Mouse (Mus musculus) liver, postnatal 0 days (tissue): Measurements from ENCODE around the gene Cfap97d2. TPM values are rescaled to one million over a fixed set of nuclear protein-coding genes. Genes with fewer than 3 reads are reported as not detected.
A peak's percentile ranks its signal among the peaks of the same experiment; 100 is the strongest.

Experiments
- ATAC-seq: fragments of 200-750 bp; cut with Nextera tagmentation; 2 replicates; pipeline ENCODE4 v1.8.0; 2017; ENCODE audit warnings: mild to moderate bottlenecking, moderate library complexity
- DNase-seq: peaks from one replicate; pipeline ENCODE4 v3.0.0-alpha.2; 2016
- H3K27ac ChIP-seq: fragments of 300-500 bp; sonication (generic); 2 replicates; pipeline ENCODE4 v1.5.1; 2014; ENCODE audit warnings: antibody characterized with exemption, moderate library complexity, mild to moderate bottlenecking, low read depth
- H3K27me3 ChIP-seq: fragments of 300-500 bp; sonication (generic); 2 replicates; pipeline ENCODE4 v1.6.1; 2014; ENCODE audit warnings: low read length, control low read depth, mixed read lengths; ENCODE audit not compliant: insufficient read depth
- H3K36me3 ChIP-seq: fragments of 300-500 bp; sonication (generic); replicated peaks from 2 replicates; pipeline ENCODE4 v1.6.1; 2014; ENCODE audit warnings: mild to moderate bottlenecking, control low read depth, low read length, moderate library complexity, mixed read lengths; ENCODE audit not compliant: insufficient read depth
- H3K4me1 ChIP-seq: fragments of 300-500 bp; sonication (generic); 2 replicates; pipeline ENCODE4 v1.6.1; 2014; ENCODE audit warnings: antibody characterized with exemption, mild to moderate bottlenecking, control low read depth; ENCODE audit not compliant: insufficient read depth
- H3K4me2 ChIP-seq: fragments of 300-500 bp; sonication (generic); 2 replicates; pipeline ENCODE4 v1.6.1; 2014; ENCODE audit warnings: low read depth, mild to moderate bottlenecking, low read length, moderate library complexity, mixed read lengths
- H3K4me3 ChIP-seq: fragments of 300-500 bp; sonication (generic); 2 replicates; pipeline ENCODE4 v1.5.1; 2014; ENCODE audit warnings: low read depth, low read length
- H3K9ac ChIP-seq: fragments of 300-500 bp; sonication (generic); replicated peaks from 2 replicates; pipeline ENCODE4 v1.6.1; 2014; ENCODE audit warnings: mild to moderate bottlenecking, moderate library complexity
- H3K9me3 ChIP-seq: fragments of 300-500 bp; sonication (generic); 2 replicates; pipeline ENCODE4 v1.6.1; 2016; ENCODE audit warnings: mild to moderate bottlenecking, control low read depth, low read length, mixed read lengths
- CTCF ChIP-seq: sonication (generic); IDR thresholded peaks from 2 replicates; pipeline ENCODE4 v1.5.1; 2016; ENCODE audit warnings: antibody characterized with exemption, low read depth
- EP300 ChIP-seq: IDR thresholded peaks from 2 replicates; pipeline ENCODE4 v1.6.1; 2016; ENCODE audit warnings: antibody characterized with exemption, low read depth, mild to moderate bottlenecking
- WGBS: fragments of 180-500 bp; shearing (Covaris S2); extraction: QIAGEN DNeasy Blood & Tissue Kit; methylation state at CpG from one replicate; pipeline ENCODE4 v1.1.7; 2014; ENCODE audit not compliant: insufficient replicate concordance; 5-methylcytosine and 5-hydroxymethylcytosine counted together
- polyA plus RNA-seq: library from polyadenylated mRNA; unstranded; fragments of >200 nt; fragmentation: Nextera tagmentation; extraction: Ambion mirVana; gene quantifications from 2 replicates; pipeline ENCODE4 v1.2.1, GENCODE M21; 2015

The Cfap97d2 gene
- polyA plus RNA-seq, 1 experiment from 2014 or later, result not detected

DNA sequence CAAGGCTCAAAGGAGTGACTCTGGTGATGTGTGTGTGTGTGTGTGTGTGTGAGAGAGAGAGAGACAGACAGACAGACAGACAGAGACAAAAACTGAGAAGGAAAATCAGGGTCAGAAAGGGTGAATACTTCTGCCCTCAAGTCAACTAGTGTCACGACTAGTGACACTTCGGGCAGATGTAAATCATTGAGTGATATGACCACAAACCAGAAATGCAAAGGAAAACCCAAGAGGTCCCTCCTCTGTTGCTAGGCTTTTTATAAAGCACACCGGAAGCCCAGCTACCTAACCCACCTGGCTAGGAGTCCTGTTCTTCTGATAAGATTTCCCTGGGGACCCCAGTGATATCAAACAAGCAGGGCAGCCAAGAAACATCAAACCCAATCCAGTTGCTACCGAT is 30.6 kb upstream of the Cfap97d2 start:
- Histone ChIP-seq H3K4me1 (peaks cover 51% of the 10 kb centered on the region), H3K36me3 (no peaks in the 10 kb centered on the region; the same call in 1 of the 2 replicates), H3K9ac (peak overlapping the region; percentile 80), H3K4me3 (peak overlapping the region; percentile 79), H3K27me3 (0 out of 2 replicates have a peak, but pooled peaks cover 3% of the 10 kb centered on the region), H3K4me2 (peak overlapping the region; percentile 99), H3K27ac (peak overlapping the region; percentile 87), H3K9me3 (no peaks in the 10 kb centered on the region)
- 34% methylated on average over 4 of the region's 4 CpGs for WGBS
- DNase-seq (no peak), ATAC-seq (no peak)
- TF ChIP-seq CTCF (no peak), EP300 (no peak)

DNA sequence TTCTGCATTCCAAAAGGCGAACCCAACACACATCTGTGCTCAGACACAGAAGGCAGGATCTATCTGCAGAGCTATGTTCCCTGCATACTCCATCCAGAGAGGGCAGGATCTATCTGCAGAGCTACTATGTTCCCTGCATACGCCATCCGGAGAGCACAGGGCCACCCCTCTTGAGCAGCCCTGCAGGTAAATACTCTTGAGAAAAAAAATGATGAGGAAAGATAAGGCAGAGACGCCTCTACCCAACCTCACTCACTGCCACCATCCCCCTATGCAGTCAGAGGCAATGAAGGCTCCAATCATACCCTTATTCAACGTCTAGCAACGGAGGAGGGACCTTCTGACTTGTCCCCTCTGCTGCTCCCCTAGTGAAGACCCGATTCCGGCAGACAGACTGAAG is 30.2 kb upstream of the Cfap97d2 start:
- no peak for DNase-seq
- H3K9ac ChIP-seq, result peak overlapping the region; percentile 80
- peak overlapping the region; percentile 87 for H3K27ac ChIP-seq

DNA sequence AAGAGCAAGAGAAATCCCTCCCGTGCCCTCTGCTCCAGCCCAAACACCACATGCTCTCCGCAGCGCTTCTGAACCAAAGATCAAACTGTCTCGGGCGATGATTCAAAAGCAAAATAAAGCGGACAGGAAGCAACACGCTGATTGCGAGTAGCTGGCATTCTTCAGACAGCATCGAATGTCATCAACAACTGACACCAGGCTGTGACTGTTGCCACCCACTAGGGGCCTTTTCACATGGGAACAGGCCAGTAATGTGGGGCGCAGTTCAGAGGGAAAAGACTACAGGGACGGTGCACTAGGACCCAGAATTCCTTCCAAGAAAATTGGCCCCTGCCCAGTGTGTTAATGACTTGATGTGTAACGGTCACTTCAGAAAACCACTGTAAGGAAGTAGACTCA is 29.4 kb upstream of the Cfap97d2 start:
- DNase-seq, result peak; percentile 58
- TF ChIP-seq CTCF, result peak; percentile 43
- no peak; the same call in 1 of the 2 replicates for TF ChIP-seq EP300

More for the DNA sequence above, 30.2 kb upstream of the Cfap97d2 start:
- Histone ChIP-seq H3K27me3 (0 out of 2 replicates have a peak, but pooled peaks cover 3% of the 10 kb centered on the region), H3K36me3 (no peaks in the 10 kb centered on the region; the same call in 1 of the 2 replicates), H3K4me2 (peak overlapping the region; percentile 99), H3K9me3 (no peaks in the 10 kb centered on the region), H3K4me3 (peak overlapping the region; percentile 79), H3K4me1 (peaks cover 50% of the 10 kb centered on the region)
- ATAC-seq, result no peak
- TF ChIP-seq CTCF (no peak), EP300 (no peak)
- 28% methylated on average over 8 of the region's 8 CpGs for WGBS

DNA sequence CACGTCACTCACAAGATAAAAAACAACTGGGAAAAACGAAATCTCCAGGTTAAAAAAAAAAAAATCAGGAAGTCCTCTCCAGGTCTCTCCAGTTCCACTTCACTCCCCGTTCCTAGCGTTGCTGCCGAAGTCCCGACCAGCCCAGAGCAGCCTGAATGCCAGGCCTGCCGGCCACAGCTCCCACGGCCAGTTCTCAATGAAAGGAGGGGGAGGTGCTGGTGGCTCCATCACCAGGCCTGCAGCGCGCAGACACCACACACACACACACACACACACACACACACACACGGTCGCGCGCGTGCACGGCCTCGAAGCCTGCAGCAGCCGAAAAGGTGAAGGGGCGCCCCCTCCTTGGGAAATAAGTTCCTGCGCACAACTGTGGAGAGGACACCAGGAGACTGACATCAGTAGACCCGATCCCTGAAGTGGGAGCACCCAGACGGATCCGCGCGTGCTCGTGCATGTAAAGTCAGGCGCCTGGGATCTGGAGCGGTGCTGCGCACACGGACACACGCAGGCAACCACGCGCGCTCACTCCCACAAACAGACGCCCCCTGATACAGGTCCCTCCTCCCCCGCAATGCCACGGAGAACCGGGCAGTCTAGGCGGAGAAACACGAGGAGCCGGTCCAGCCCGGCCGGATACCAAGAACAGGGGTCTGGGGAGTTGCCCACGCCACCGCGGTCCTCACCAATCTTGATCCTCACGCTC is 28.8 kb upstream of the Cfap97d2 start:
- under 1% methylated on average over 46 of the region's 47 CpGs for WGBS
- H3K4me3 ChIP-seq, result peak overlapping the region; percentile 79
- peak; percentile 52 for ATAC-seq
- peaks cover 38% of the 10 kb centered on the region for H3K4me1 ChIP-seq
- H3K9me3 ChIP-seq, result no peaks in the 10 kb centered on the region
- peak; percentile 69 for DNase-seq
- H3K4me2 ChIP-seq, result peak overlapping the region; percentile 99
- H3K9ac ChIP-seq, result peak overlapping the region; percentile 80
- no peaks in the 10 kb centered on the region for H3K36me3 ChIP-seq
- peak; percentile 37 for TF ChIP-seq CTCF
- TF ChIP-seq EP300, result no peak
- 0 out of 2 replicates have a peak, but pooled peaks cover 3% of the 10 kb centered on the region for H3K27me3 ChIP-seq
- H3K27ac ChIP-seq, result peak overlapping the region; percentile 87

More for the DNA sequence above, 29.4 kb upstream of the Cfap97d2 start:
- Histone ChIP-seq H3K9ac (peak overlapping the region; percentile 80), H3K4me3 (peak overlapping the region; percentile 79), H3K4me1 (peaks cover 44% of the 10 kb centered on the region), H3K27ac (peak overlapping the region; percentile 87), H3K27me3 (0 out of 2 replicates have a peak, but pooled peaks cover 3% of the 10 kb centered on the region), H3K9me3 (no peaks in the 10 kb centered on the region), H3K4me2 (peak overlapping the region; percentile 99), H3K36me3 (no peaks in the 10 kb centered on the region; the same call in 1 of the 2 replicates)
- peak; percentile 16 for ATAC-seq
- WGBS, result under 1% methylated on average over 12 of the region's 12 CpGs

DNA sequence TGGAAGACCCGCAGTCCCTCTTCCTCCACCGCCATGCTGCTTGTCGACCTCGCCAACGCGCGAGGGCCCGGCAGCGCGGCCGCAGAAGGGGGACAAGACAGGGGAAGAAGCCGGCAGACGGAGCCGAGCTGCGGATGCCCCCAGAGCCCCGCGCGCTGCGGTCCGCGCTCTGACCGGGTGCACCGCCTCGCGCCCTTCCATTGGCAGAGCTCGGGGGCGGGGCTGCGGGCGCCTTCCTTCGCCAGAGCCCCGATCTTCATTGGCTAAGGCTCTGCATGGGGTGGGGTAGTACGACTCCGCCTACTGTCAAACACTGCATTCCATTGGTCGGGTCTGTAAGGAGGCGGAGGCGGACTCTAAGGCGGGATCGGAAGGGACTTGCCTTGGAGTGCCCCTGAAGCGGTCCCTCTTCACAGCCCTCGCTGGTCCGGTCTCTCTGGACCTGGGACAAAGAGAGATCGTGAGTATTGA is 28.2 kb upstream of the Cfap97d2 start, which contains the start of gene Rasa3:
TSS of gene Rasa3 (minus strand) at position 191 of the 471 bp plus-strand sequence.
- WGBS, result under 1% methylated on average over 36 of the region's 42 CpGs
- peaks cover 34% of the 10 kb centered on the region for H3K4me1 ChIP-seq
- ATAC-seq, result peak; percentile 95

DNA sequence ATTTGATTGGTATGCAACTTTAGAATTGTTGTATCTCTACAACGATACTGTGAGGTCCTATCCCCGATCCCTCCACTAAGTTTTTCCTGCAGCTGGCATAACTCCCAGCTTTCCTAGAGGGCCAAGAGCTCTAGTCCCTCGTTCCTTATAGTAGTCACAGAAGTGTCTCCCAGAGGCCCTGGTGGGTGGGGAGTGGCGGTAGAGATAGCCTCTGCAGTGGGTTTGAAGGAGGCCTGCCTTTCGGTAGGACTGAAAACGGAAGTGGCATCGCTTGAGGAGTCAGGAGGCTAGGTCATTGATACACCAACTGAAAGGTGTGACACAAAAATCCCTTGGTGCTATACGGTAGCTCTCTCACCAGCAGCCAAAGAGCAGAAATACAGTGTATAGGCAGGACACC is 27.5 kb upstream of the Cfap97d2 start:
- H3K9ac ChIP-seq, result peak overlapping the region; percentile 49
- peak overlapping the region; percentile 99 for H3K4me2 ChIP-seq
- ATAC-seq (no peak), DNase-seq (no peak)
- H3K4me3 ChIP-seq, result peak overlapping the region; percentile 79
- H3K9me3 ChIP-seq, result no peaks in the 10 kb centered on the region
- H3K36me3 ChIP-seq, result no peaks in the 10 kb centered on the region
- 26% methylated on average over 8 of the region's 8 CpGs for WGBS
- 0 out of 2 replicates have a peak, but pooled peaks cover 3% of the 10 kb centered on the region for H3K27me3 ChIP-seq
- peak overlapping the region; percentile 6; the same call in 1 of the 2 replicates for H3K27ac ChIP-seq
- peaks cover 32% of the 10 kb centered on the region for H3K4me1 ChIP-seq
- no peak for TF ChIP-seq CTCF
- no peak for TF ChIP-seq EP300

More for the DNA sequence above, 28.2 kb upstream of the Cfap97d2 start, which contains the start of gene Rasa3:
- Histone ChIP-seq H3K4me2 (peak within 1 kb of the TSS; percentile 99), H3K27me3 (0 out of 2 replicates have a peak, but pooled peaks cover 3% of the 10 kb centered on the region), H3K4me3 (peak within 1 kb of the TSS; percentile 79), H3K27ac (peak within 1 kb of the TSS; percentile 87), H3K9me3 (no peaks in the 10 kb centered on the region), H3K9ac (peak within 1 kb of the TSS; percentile 80), H3K36me3 (no peaks in the 10 kb centered on the region)
- no peak for TF ChIP-seq CTCF
- no peak for TF ChIP-seq EP300
- DNase-seq, result peak; percentile 94
